Mouse (Mus musculus) left cerebral cortex, adult 8-10 months (tissue): ENCODE measurements at regions not wholly inside any gene's neighbourhood (a gene's known extent, or its start where the extent isn't known, plus 50 kb on each side); places are given as distances from the start of the nearest gene placed in this dataset.

Experiments used
- DNase-seq, 2 experiments: peaks; one replicate each; pipeline ENCODE4 v3.0.0; 2022; ENCODE audit warnings: low spot score in 2 of 2

DNA sequence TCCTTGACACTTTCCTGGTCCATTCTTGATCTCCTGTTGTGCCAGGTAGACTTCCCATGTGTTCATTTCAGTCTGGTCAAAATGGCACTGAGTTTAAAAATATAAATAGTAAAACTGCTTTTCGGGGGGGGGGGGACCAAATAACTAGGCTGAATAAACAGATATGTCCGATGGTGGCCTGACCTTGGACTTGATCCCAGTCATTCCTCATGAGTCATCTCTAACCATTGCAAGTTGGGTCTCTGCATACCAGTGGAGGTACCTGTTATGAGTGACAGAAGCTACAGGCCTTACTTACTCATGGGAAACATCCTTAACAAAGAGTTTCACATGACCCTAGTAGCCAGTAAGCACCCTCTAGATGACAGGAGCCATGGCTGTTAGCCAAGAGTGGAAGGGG is 76.2 kb upstream of the Ncam1 start:
- DNase-seq: no peak

DNA sequence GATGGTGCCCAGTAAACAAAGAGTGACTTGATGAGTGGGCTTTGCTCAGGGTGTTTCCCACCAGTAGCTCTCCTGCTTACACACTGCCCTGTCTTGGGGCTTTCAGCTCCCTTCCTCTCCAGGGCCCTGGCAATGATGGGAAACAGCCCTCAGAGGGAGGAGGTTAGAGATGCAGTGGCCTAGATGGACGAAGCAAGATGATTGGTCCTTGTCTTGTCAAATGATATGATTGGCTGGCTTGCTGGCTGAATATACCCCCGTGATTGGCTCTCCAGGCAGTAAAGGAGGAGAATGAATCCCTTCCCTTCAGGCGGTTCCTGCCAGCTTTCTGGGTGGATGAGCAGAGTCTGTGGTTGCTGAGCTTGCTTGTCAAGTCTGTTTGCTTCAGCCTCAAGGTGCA is 74.8 kb upstream of the Ncam1 start:
- peak; percentile 30 to 83 for DNase-seq

DNA sequence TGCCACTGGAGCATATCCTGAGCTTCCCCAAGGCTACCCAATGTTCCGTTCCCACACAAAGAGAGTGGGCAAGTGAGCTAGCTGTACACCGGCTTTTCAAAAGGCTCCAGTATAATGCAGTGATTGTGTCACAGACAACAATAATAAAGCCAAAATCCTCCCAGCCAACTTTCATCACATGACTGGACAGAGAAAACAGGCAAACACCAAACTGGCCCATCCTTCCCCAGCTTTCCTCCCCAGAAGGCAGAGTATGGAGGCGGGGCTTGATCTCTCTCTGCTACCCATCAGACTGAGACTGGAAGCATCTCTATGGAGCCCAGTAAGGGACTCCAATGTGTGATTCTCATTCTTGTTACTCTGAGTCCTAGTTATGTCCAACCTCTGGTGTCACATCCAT is 52.8 kb upstream of the Ncam1 start:
- DNase-seq: peak in 1 of 2 experiments; percentile 30

DNA sequence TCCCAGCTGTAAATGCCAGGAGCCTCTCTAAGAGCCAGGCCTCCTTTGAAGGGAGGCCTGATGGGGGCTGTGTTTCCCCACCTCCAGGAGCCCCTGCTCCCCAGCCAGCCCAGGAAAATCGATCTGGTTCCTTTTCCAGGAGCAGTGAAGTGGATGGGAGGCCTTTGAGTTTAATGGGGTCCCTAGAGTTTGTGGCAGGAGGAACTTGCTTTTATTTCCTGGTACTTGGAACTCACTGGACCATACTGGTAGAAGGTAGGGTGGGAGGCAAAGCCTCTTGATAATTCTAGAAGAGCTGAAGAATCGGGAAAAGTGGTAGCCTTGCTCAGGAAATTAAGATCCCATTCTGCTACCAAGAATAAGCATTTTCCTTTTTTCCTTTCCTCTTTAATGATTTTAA is 50.7 kb upstream of the Ncam1 start:
- DNase-seq: no peak

DNA sequence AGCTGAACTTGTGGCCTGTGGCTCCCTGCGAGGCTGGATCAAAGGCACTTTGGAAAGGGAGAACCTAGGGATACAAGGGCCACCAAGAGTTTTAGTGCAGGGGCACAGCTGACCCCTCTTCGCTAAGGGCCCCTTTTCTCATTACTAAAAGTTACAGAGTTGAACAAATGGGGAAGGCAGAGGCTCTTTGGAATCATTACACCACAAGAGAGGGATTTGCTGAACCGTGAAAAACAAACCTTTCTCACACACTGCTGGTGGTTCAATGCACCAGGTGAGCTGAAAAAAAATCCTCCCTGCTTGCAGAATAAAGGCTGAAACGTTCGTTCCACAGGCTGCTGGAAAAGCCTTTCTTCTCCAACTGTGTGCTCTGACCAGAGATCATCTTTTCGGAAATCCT is 50.2 kb upstream of the Ncam1 start:
- no peak for DNase-seq
